Mouse (Mus musculus) cerebellum, postnatal 25 days (tissue): Measurements from ENCODE around the gene Shank2.

ENCODE experiments used
- DNase-seq, 2 experiments: peaks; one replicate each; pipeline ENCODE4 v3.0.0; 2021; ENCODE audit warnings: mixed read lengths in 2 of 2

The Shank2 gene

GRCm38 (mm10) chr7:144233479-144233878, 231.8 kb downstream of the Shank2 start:
- no peak for DNase-seq

- peak in 1 of 2 experiments; percentile 38 for DNase-seq
These were observed 233.1 kb downstream of the Shank2 start for GRCm38 (mm10) chr7:144234783-144235182.

DNA sequence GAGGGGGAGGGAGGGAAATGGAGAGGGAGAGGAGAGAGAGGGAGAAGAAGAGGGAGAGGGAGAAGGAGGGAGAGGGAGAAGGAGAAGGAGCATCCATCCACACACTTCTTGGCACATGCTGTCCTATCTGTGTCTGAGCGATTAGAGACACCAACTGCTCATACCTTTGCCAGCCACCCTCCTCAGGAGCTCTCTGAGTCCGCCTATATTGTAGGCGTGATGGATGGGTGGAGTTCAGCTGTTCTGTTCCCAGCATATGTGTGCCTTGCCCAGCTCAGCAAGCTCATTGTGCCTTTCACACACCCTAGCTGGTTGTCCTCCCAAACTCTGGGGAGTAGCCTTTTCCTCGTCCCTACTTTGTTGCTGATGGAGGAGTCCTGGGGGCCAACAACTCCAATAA, 233.8 kb downstream of the Shank2 start:
- DNase-seq = no peak

- DNase-seq = no peak
These were observed 235.1 kb downstream of the Shank2 start for GRCm38 (mm10) chr7:144236802-144237201.

GRCm38 (mm10) chr7:144238409-144238808, 236.7 kb downstream of the Shank2 start:
- no peak for DNase-seq

DNA sequence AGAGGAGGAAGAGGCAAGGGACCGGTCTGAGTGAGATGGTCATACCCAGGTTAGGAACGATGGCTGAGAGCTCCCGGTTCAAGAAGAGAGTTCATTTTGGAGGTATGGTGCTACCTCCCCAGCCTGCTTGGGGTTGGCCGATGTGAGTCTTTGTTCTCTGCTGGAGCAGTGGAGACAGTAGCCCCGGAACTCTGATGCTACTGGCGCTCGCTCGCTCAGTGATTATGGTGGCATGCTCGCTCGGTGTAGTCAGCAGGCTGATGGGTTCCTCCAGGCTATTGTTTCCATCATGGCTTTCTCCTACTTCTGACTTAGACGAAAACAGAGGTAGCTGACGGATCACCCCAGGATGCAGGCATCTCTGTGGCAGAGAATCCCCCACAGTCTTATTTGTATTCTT, 237.3 kb downstream of the Shank2 start:
- no peak for DNase-seq

DNA sequence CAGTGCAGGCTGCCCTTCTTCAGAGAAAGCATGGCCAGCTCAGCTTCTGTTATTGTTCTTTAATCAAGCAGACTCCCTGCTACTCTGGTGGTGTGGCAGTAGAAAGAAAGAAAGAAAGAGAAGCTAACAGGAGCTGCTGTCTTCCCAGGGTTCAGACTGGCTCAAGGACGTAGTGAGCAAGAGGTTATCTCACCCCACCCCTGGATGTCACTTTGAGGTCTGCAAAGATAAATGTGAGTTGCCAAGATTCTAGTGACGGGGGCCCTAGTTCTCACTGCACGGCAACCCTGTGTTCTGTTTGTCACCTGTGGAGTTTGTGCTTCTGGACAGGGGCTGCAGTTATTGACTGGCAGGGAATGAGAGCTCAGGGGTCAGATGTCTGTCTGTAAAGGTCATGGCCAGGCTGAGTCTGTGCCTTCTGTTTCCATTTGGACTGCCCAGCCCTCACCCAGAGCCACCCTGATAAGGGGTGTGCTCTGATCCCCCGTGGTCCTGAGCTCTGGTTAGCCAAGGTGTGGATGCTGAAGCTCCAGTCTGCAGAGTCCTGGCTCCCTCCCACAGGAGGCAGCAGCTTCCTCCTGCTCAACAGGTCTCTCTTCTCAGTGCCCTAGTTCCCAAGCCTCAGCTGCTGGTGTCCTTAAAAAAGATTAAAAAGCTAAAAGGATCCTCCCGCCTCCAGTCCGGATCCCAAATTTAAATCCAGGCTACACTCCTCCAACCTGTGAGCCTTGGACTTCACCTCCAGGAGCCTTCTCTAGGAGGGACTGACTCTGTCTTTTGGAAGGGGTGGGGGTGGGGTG, 238.0 kb downstream of the Shank2 start:
- no peak for DNase-seq

DNA sequence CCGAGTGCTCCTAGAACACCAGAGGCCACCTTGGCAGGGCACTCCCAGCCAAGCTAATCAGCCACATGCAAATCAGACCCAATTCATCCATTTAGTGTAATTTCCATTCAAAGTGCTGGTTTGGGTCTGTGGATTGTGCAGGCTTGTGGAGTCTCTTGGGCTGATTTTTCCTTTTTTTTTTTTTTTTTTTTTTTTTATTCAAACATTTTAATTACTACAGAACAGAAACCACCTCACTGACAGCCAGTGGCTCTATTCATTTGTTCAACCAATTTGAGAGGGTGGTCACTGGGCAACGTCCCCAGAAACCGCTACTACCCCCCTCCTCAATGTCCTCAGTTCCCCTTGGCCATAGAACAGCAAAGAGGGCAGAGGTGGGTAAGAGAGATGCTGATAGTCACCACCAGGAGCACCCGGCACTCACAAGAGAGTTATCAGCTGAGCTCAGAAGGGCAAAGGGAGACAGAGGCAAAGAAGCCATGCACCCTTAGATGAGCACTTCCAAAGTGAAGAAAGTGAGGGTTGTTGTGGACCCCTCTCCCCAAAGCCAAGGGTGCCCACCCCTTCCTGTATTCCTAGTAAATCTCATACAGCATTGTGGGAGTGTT, 239.1 kb downstream of the Shank2 start:
- no peak for DNase-seq

DNA sequence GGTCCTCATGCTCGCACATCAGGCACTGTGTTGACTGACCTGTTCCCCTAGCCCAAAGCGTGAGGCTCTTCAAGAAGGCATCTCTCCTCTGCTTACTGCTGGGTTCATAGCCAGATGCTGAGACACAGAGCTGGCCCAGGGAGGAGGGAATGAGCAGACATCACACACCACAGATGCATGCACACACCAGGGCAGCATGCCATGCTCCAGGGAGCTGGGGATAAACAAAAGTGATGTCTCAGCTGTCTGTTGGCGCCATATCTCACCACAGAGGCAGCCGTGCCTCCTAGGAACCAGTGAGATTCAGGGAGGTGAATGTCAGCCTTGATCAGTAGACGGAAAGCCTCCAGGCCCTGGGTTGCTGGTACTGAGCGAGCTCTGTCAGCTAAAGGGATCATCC, 242.5 kb downstream of the Shank2 start:
- no peak for DNase-seq

GRCm38 (mm10) chr7:144246271-144246670, 244.5 kb downstream of the Shank2 start:
- no peak for DNase-seq

DNA sequence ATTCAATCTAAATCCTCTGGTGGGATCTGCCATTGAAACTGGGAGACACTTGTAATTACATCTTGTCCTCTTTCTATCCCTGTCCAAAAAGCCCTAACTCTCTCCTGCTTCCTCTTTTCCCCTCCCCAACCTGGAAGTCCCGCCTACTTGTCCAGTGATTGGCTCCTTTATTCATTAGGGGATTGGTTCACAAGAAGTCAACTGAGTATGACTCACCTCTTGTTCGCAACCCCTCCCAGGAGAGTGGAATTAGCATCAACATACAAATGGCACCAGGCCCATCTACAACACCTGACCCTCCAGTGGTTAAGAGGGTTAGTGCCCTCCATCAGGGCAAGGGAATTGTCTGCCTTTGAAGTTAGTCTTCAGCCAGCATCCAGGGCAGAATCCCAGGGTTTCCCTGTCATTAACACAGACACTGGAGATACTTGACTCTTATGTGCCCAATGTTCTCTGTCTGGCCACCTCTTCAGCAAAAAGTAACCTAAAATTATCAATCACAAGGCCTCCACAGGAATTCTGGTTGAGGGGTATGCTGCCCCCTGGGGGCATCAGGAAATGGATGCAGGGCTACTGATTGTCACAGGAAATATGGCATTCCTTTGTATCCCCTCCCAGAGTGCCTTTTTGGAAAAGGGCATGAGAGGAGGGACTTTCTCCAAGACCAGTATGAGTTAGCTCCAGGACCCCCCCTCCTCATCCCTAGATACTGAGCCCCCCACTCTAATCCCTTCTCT, 247.1 kb downstream of the Shank2 start:
- no peak for DNase-seq

DNA sequence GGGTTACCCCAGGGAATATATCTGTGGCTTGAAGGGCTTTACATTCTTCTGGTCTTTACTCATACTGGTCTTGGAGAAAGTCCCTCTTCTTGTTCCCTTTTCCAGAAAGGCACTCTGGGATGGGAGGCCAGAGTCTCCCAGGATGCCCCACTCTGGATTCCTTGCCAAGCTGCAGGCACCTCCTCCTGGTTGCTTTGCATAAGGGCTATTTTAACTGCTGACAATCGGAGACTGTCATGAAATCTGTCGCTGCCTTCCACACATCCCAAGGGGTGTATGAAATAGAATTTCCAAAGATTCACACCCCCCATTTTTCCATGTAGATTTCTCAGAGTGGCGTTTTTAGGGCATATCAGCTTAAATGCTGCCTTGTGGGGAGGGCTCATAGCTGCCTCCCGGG, 249.1 kb downstream of the Shank2 start:
- no peak for DNase-seq

DNA sequence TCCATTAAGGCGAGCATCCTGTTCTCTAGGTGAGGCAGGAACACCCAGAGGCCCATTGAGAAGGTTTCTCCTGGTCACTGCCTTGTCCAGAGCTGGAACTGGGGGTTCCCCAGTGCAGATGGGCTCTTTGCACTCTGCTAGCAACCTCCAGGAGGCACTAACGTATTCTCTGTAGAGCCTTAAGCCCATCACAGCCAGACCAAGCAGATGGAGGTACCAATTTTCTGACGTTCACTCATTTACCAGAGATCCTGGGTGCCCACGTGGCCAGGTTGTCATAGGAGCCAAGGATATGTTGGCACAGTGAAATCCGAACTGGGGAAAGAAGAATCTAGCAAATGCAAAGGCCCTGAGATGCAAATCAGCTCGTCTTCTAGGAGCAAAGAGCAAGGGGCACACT, 249.5 kb downstream of the Shank2 start:
- DNase-seq = peak in 1 of 2 experiments; percentile 27

DNA sequence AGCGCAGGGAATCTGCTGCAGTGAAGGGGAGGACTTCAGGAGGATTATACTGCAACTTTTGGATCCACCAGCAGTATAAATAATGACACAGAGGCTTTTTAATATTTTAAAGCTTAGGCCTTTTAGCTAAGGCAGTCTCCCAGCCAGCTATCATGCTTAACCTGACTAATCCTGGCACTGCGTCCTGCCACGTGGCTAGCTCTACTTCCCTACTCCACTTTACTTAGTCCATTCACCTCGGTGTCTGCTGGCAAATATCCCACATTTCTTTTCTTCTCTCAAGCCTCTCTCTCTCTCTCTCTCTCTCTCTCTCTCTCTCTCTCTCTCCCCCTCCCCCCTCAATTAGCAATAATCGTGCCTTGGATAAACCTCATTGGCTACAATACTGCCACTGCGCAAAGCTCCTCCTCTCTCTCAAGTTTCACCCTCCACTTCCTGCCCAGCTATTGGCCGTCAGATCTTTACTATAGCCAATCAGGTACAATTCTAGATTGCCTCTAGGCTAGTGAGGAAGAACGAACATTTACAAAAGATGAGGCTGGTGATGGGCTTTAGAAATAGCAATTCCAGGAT, 253.0 kb downstream of the Shank2 start:
- DNase-seq = no peak

GRCm38 (mm10) chr7:144257821-144258220, 256.1 kb downstream of the Shank2 start:
- no peak for DNase-seq

DNA sequence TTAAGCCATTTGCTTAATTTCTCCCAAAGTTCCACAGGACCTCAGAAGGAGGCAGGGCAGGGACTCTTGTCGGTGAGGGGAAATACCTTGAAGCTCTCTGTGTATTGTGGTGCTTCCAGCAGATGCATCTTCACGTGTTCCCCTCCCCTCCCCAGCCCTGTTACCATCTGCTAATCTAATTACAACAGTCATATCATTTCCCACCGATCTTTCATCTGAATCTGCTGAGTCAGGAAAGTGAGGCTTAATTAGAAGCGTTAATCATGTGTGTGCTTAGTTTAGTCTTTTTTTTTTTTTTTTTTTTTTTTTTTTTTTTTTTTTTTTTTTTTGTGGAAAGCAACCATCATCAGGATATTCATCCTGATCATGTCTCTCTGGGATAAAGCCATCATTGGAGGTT, 256.6 kb downstream of the Shank2 start:
- DNase-seq = no peak

DNA sequence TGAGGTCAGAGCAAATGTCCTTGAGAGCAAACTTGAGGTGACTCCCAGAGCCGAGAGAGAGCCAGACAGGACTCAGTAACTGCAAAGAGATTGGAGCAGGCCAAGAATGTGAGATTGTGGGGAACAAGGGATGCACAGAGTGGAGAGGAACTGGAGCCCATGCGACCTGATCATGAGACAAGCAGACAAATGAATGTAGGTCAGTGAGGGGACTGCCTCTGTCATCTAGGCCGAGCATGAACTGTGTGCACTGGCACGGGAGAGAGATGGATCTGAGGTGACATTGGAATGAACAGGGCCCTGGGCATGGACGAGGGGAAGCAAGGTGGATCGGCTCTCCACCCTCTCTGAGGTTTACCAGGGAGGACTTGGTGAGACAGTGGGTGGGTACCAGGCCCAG, 260.9 kb downstream of the Shank2 start:
- no peak for DNase-seq

DNA sequence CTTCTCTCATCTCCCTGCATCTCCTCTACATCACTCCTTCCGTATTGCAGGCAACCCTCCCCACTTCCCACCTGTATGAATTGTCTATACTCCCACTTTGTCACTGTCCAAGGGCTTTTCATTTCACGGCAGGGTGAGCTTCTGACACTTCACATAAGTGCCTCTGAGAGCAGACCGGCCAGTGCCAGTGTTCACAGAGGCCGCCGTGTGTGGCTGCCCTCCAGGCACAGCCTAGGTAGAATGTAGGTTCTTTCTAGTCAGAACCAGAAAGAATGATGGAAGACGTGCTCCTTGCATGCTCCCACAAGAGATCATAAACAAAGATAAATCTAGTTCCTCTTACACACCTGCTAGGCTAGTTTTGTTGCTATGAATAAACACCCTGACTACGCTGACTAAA, 265.0 kb downstream of the Shank2 start:
- no peak for DNase-seq

DNA sequence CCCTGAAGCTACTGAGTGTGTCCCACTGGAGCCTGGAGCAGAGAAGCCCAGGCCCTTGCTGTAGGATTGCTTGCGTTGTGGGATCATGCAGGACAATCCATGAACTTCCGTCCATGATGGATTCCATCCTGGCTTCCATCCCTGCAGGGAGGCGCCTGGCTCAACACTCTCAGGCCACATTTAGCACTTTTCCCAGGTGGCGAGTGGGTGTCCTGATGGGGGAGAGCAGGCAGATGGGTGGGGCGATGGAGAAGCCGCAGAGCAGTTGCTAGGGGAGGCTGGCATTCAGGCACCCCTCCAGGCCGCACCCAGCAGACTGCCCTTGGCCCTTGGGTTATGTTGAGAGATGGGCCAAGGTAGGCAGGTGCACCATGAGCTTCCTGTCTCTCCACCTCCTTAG, 266.6 kb downstream of the Shank2 start:
- no peak for DNase-seq

- DNase-seq = no peak
These were observed 267.1 kb downstream of the Shank2 start for GRCm38 (mm10) chr7:144268778-144269177.

DNA sequence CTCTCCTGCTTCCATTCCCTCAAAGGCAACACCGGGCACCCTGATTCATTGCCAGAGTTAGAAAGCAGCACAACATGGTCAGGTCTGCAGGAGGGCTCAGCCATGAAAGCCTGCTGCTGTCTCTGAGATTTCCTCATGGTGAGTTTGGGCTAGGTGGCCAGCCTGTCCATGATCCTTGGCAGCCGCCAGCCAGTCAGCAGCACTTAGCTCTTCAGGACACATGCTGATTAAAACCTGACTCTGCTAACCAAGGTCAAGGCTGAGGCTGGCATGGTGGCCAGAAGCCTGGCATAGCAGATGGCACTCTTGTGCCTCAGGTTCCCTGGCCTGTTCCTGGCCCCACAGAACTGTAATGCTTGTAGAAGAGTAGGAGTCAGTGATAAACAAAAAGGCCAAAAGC, 269.3 kb downstream of the Shank2 start:
- DNase-seq = peak; percentile 87 to 88

GRCm38 (mm10) chr7:144278703-144279102, 277.0 kb downstream of the Shank2 start:
- DNase-seq = peak; percentile 74 to 81

DNA sequence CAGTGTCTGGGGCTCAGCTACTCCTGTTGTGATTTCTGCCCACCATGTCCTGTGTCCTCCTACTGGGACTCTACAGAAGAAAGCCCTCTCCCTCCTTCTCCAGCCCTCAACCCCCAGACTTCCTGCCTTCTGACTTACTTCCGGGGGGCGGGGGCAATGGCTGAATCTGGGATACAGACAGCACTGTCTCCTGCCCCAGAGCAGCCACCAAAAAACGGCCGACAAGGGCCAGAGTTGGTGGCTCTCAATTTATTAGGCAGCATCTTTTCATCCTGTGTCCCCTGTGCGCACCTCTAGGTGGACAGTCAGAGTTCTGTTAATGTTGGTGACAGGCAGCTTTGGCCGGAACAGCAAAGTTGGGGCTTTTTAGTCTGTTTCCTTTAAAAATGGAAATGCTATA, 282.0 kb downstream of the Shank2 start:
- DNase-seq = peak in 1 of 2 experiments; percentile 54
